12 mouse cellular contexts compared by ENCODE assay signal in genomic region chr16:73770440-73770856, GRCm38 (mm10).
DNase-seq lines count a peak whose midpoint lies in the region; ATAC-seq and TF ChIP-seq lines count a peak whose summit lies in the region.
"Had no signal": no experiment of that assay in that cellular context is flagged by ENCODE, and none has a peak within 500 bp of the region (broad histone marks: within the 10 kb centered on the region; RNA-seq: fewer than 3 reads in every experiment).

No protein-coding gene starts in this region.

- no peaks in the 10 kb centered on the region for H3K4me1 ChIP-seq in lung, embryonic 14.5 days (ENCODE audit: insufficient read depth)
- no peaks in the 10 kb centered on the region for H3K4me1 ChIP-seq in intestine, embryonic 15.5 days (replicated peaks)

- 48% methylated on average over 5 of the region's 5 CpGs for WGBS in lung, embryonic 14.5 days
- WGBS in intestine, embryonic 15.5 days = 70% methylated on average over 5 of the region's 5 CpGs

- no peaks in the 10 kb centered on the region for H3K9me3 ChIP-seq in lung, embryonic 14.5 days (ENCODE audit: low read depth, low read length)
- no peaks in the 10 kb centered on the region for H3K9me3 ChIP-seq in intestine, embryonic 15.5 days

- no peak for TF ChIP-seq POLR2A in myocyte (IDR thresholded peaks at IDR 0.05; ENCODE audit: insufficient read length, low read depth)

- TF ChIP-seq CTCF in lung, embryonic 14.5 days (IDR thresholded peaks at IDR 0.05; ENCODE audit: low read depth) = no peak

- no peak overlapping the region for H3K4me3 ChIP-seq in lung, embryonic 14.5 days (ENCODE audit: low read depth, low read length)
- H3K4me3 ChIP-seq in myocyte = no peak overlapping the region
- H3K4me3 ChIP-seq in intestine, embryonic 15.5 days (replicated peaks) = no peak overlapping the region

- no peak overlapping the region for H3K4me2 ChIP-seq in lung, embryonic 14.5 days
- H3K4me2 ChIP-seq in myocyte (ENCODE audit: low read depth) = peak overlapping the region; percentile 27
- no peak overlapping the region for H3K4me2 ChIP-seq in intestine, embryonic 15.5 days (replicated peaks)

- no peaks in the 10 kb centered on the region for H3K27me3 ChIP-seq in lung, embryonic 14.5 days (ENCODE audit: insufficient read depth, low read length)
- H3K27me3 ChIP-seq in myocyte (ENCODE audit: control insufficient read depth, insufficient read depth, insufficient read length) = no peaks in the 10 kb centered on the region
- no peaks in the 10 kb centered on the region for H3K27me3 ChIP-seq in intestine, embryonic 15.5 days (replicated peaks)

- no peak overlapping the region for H3K9ac ChIP-seq in lung, embryonic 14.5 days
- H3K9ac ChIP-seq in intestine, embryonic 15.5 days = no peak overlapping the region

- peak; percentile 11 for DNase-seq in heart, adult 8-10 months (ENCODE audit: low spot score)
- no peak for DNase-seq in heart, postnatal 4 days
- peak; percentile 23 for DNase-seq in lung, embryonic 14.5 days
- no peak for DNase-seq in lung, postnatal 10 days
- DNase-seq in fat pad, adult 2 months (ENCODE audit: extremely low read depth, low read depth, low spot score) = peak; percentile 76
- no peak for DNase-seq in urinary bladder, postnatal 25 days (ENCODE audit: low spot score)
- DNase-seq: cerebellum, adult 9-10 months; kidney, postnatal 10 days had no signal

- no peaks in the 10 kb centered on the region for H3K36me3 ChIP-seq in lung, embryonic 14.5 days (ENCODE audit: insufficient read depth)
- H3K36me3 ChIP-seq in myocyte (ENCODE audit: control insufficient read depth, insufficient read depth) = no peaks in the 10 kb centered on the region
- no peaks in the 10 kb centered on the region for H3K36me3 ChIP-seq in intestine, embryonic 15.5 days

- no peak overlapping the region for H3K27ac ChIP-seq in lung, embryonic 14.5 days (ENCODE audit: low read depth)
- no peak overlapping the region for H3K27ac ChIP-seq in intestine, embryonic 15.5 days
- H3K27ac ChIP-seq: stomach, postnatal 0 days had no signal

- H3K79me2 ChIP-seq in myocyte (ENCODE audit: control insufficient read depth, insufficient read depth) = no peaks in the 10 kb centered on the region

- no peak overlapping the region for H3ac ChIP-seq in myocyte (ENCODE audit: control insufficient read depth, insufficient read length)

- no peak for ATAC-seq in lung, embryonic 14.5 days (ENCODE audit: insufficient read depth)
- no peak for ATAC-seq in intestine, embryonic 15.5 days
- ATAC-seq: inflammation-experienced regulatory T-cells, adult 6 months had no signal

TF ChIP-seq in myocyte, 11 proteins besides CTCF, POLR2A, EP300 and RAD21:
- TF ChIP-seq CEBPB (IDR thresholded peaks at IDR 0.05; ENCODE audit: insufficient read depth, poor library complexity, severe bottlenecking) (peak; percentile 77), MYOD1 (IDR thresholded peaks at IDR 0.05; ENCODE audit: control insufficient read depth in 1 of 3, insufficient read length in 2 of 3, low read depth in 2 of 3) (no peak)
TF ChIP-seq in myocyte: peak in this region for 1.

Comparison
In these comparisons a context has a peak if more than half of its experiments do, and no peak if none do; other contexts are left out.
1. DNase-seq: peak in heart, adult 8-10 months (single experiment), lung, embryonic 14.5 days (single experiment) and fat pad, adult 2 months (single experiment); none in heart, postnatal 4 days (single experiment), lung, postnatal 10 days (single experiment) and urinary bladder, postnatal 25 days (single experiment).